Mouse (Mus musculus) heart, postnatal 0 days (tissue): Measurements from ENCODE around the gene Tmprss13. TPM values are rescaled to one million over a fixed set of nuclear protein-coding genes. Genes with fewer than 3 reads are reported as not detected.

Experiments used
- ATAC-seq: fragments of 200-750 bp; cut with Nextera tagmentation; 2 replicates; pipeline ENCODE4 v1.8.0; 2017; ENCODE audit warnings: low read depth, moderate number of reproducible peaks, moderate library complexity; ENCODE audit not compliant: insufficient read depth
- DNase-seq: peaks from one replicate; pipeline ENCODE4 v3.0.0-alpha.2; 2016; ENCODE audit warnings: low spot score
- H3K27ac ChIP-seq: fragments of 300-500 bp; sonication (generic); 2 replicates; pipeline ENCODE4 v1.5.1; 2014; ENCODE audit warnings: low read depth, mild to moderate bottlenecking
- H3K27me3 ChIP-seq: fragments of 300-500 bp; sonication (generic); 2 replicates; pipeline ENCODE4 v1.6.1; 2014; ENCODE audit warnings: low read length, mixed read lengths; ENCODE audit not compliant: control insufficient read depth, insufficient read depth
- H3K36me3 ChIP-seq: fragments of 300-500 bp; sonication (generic); replicated peaks from 2 replicates; pipeline ENCODE4 v1.6.1; 2014; ENCODE audit warnings: low read length, mixed read lengths; ENCODE audit not compliant: control insufficient read depth, insufficient read depth
- H3K4me1 ChIP-seq: fragments of 300-500 bp; sonication (generic); 2 replicates; pipeline ENCODE4 v1.6.1; 2014; ENCODE audit warnings: antibody characterized with exemption; ENCODE audit not compliant: control insufficient read depth, insufficient read depth
- H3K4me2 ChIP-seq: fragments of 300-500 bp; sonication (generic); 2 replicates; pipeline ENCODE4 v1.6.1; 2014; ENCODE audit warnings: low read depth, mild to moderate bottlenecking, low read length, moderate library complexity
- H3K4me3 ChIP-seq: fragments of 300-500 bp; sonication (generic); 2 replicates; pipeline ENCODE4 v1.5.1; 2014; ENCODE audit warnings: low read depth, low read length
- H3K9ac ChIP-seq: fragments of 300-500 bp; sonication (generic); replicated peaks from 2 replicates; pipeline ENCODE4 v1.6.1; 2014; ENCODE audit warnings: low read depth, low read length, mixed read lengths
- H3K9me3 ChIP-seq: fragments of 300-500 bp; sonication (generic); replicated peaks from 2 replicates; pipeline ENCODE4 v1.6.1; 2016; ENCODE audit warnings: low read length; ENCODE audit not compliant: control insufficient read depth
- CTCF ChIP-seq: IDR thresholded peaks from 2 replicates; pipeline ENCODE4 v1.5.1; 2016; ENCODE audit warnings: antibody characterized with exemption, control low read depth, low read depth
- EP300 ChIP-seq: IDR thresholded peaks from 2 replicates; pipeline ENCODE4 v1.6.1; 2016; ENCODE audit warnings: antibody characterized with exemption, low read depth
- whole genome bisulfite sequencing: fragments of 180-500 bp; shearing (Covaris S2); extraction: QIAGEN DNeasy Blood & Tissue Kit; methylation state at CpG from one replicate; pipeline ENCODE4 v1.1.7; 2014; 5-methylcytosine and 5-hydroxymethylcytosine counted together
- polyA plus RNA-seq: library from polyadenylated mRNA; unstranded; fragments of >200 nt; fragmentation: Nextera tagmentation; extraction: Ambion mirVana; gene quantifications from 2 replicates; pipeline ENCODE4 v1.2.1, GENCODE M21; 2015
- total RNA-seq: library from RNA; depleted of rRNA; stranded (reverse); fragments of >200 nt; gene quantifications from 2 replicates; pipeline ENCODE4 v1.2.3, GENCODE M21; 2014; ENCODE audit warnings: low replicate concordance

The Tmprss13 gene
- total and polyA plus RNA-seq, 2 experiments from 2014 or later, result 0.15 to 0.16 TPM

DNA sequence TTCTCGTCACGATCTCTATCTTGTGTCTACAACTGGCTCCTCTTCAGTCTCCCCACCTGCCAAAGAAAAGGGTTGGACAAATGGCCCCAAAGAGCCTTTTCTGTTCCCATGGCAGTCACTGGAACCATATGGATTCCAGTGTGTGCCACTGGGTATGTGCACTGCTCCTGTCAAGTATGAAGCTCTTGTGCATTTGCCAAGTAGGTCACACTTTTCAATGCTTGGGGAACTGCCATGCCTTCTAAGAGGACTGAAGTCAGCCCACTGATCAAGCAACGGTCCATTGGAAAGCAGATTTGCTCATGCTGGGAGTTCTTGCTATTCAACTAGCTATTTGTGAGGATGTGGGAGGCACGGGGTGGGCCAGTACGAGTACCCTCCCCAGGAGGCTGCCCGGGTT, 2.6 kb downstream of the Tmprss13 start:
- H3K4me2 ChIP-seq, result no peak overlapping the region
- no peaks in the 10 kb centered on the region for H3K36me3 ChIP-seq
- peaks cover 10% of the 10 kb centered on the region for H3K4me1 ChIP-seq
- TF ChIP-seq EP300 (no peak), CTCF (no peak)
- H3K27ac ChIP-seq, result no peak overlapping the region
- H3K4me3 ChIP-seq, result no peak overlapping the region
- WGBS, result 80% methylated on average over 6 of the region's 6 CpGs
- peaks cover 32% of the 10 kb centered on the region for H3K27me3 ChIP-seq
- ATAC-seq (no peak), DNase-seq (no peak)
- no peaks in the 10 kb centered on the region for H3K9me3 ChIP-seq
- no peak overlapping the region for H3K9ac ChIP-seq

DNA sequence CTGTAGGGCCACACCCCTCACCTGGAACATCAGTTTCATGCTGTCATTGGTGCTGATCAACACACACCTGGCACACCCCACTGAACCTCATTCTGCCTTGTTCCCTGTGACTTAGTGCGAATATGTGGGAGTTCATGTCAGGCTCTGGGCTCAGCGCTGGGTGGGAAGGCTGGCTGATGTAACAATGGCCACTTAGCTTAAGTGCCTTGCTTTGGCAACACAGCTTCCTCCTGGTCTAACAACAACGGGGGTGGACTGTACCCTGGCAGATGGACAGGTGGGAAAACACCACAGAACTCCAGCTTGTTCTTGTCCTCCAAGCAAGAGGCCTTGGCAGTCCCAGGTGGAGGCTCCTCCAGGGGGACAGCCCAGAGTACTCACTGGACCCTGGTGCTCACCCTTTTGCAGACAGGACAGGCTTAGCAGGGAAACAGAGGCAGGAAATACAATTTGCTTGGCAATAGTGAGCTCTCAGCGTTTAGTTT, 3.1 kb downstream of the Tmprss13 start:
- peaks cover 27% of the 10 kb centered on the region for H3K27me3 ChIP-seq
- no peak overlapping the region for H3K9ac ChIP-seq
- H3K4me3 ChIP-seq, result no peak overlapping the region
- DNase-seq (no peak), ATAC-seq (no peak)
- no peaks in the 10 kb centered on the region for H3K9me3 ChIP-seq
- 61% methylated on average over 4 of the region's 4 CpGs for WGBS
- no peaks in the 10 kb centered on the region for H3K36me3 ChIP-seq
- TF ChIP-seq CTCF, result no peak
- no peak for TF ChIP-seq EP300
- no peak overlapping the region for H3K4me2 ChIP-seq
- H3K4me1 ChIP-seq, result peaks cover 10% of the 10 kb centered on the region
- no peak overlapping the region for H3K27ac ChIP-seq

- H3K27ac ChIP-seq, result no peak overlapping the region
- WGBS, result 89% methylated on average over 9 of the region's 9 CpGs
- H3K9me3 ChIP-seq, result no peaks in the 10 kb centered on the region
- H3K36me3 ChIP-seq, result no peaks in the 10 kb centered on the region
- no peak for DNase-seq
- no peak overlapping the region for H3K4me2 ChIP-seq
- H3K4me1 ChIP-seq, result peaks cover 14% of the 10 kb centered on the region
- H3K4me3 ChIP-seq, result no peak overlapping the region
- no peak for TF ChIP-seq EP300
- TF ChIP-seq CTCF, result no peak
- no peak overlapping the region for H3K9ac ChIP-seq
- ATAC-seq, result no peak
- 0 out of 2 replicates have a peak, but pooled peaks cover 3% of the 10 kb centered on the region for H3K27me3 ChIP-seq
Measured at GRCm38 (mm10) chr9:45326390-45326789, 7.5 kb downstream of the Tmprss13 start.

DNA sequence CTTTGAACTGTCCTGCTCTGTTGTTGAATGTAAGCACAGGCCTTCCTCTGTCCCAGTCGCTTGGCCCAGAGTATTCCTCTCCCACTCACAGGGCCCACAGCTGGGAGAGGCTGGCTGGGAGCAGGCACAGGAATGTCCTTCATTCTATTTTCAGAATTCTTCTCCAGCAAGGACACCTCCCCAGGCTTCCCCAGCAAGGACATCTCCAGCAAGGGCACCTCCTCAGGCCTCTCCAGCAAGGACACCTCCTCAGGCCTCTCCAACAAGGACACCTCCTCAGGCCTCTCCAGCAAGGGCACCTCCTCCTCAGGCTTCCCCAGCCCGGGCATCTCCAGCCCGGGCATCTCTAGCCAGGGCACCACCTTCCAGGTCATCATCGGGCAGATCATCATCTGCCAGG, 9.4 kb downstream of the Tmprss13 start:
- DNase-seq, result no peak
- no peak; the same call in 1 of the 2 replicates for ATAC-seq
- Histone ChIP-seq H3K4me1 (peaks cover 14% of the 10 kb centered on the region), H3K9ac (no peak overlapping the region), H3K27me3 (0 out of 2 replicates have a peak, but pooled peaks cover 3% of the 10 kb centered on the region), H3K4me2 (no peak overlapping the region), H3K9me3 (no peaks in the 10 kb centered on the region), H3K4me3 (no peak overlapping the region), H3K27ac (no peak overlapping the region), H3K36me3 (no peaks in the 10 kb centered on the region)
- WGBS, result 76% methylated on average over 4 of the region's 4 CpGs
- TF ChIP-seq CTCF (no peak), EP300 (no peak)

DNA sequence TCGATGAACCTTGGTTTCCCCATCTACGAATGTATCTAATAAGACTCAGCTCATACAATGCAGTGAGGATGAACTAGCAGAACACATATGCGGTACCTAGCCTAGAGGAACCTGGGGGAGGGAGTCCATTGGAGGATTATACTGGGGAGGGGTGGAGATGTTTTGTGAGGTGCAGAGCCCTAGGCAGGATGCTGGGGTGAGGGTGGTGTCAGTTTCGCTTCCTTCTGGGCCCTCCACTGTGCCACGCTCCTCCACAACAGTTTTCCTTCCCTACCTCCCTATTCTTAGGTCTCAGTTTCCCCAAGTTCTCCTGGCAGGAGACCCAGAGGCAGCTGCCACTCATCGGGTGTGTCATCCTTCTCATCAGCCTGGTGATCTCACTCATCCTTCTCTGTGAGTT, 10.7 kb downstream of the Tmprss13 start:
- ATAC-seq (no peak), DNase-seq (no peak)
- Histone ChIP-seq H3K27me3 (0 out of 2 replicates have a peak, but pooled peaks cover 5% of the 10 kb centered on the region), H3K4me2 (no peak overlapping the region), H3K4me1 (peaks cover 14% of the 10 kb centered on the region), H3K36me3 (no peaks in the 10 kb centered on the region), H3K9ac (no peak overlapping the region), H3K27ac (no peak overlapping the region), H3K9me3 (no peaks in the 10 kb centered on the region), H3K4me3 (no peak overlapping the region)
- TF ChIP-seq CTCF (no peak), EP300 (no peak)
- WGBS, result 88% methylated on average over 6 of the region's 6 CpGs

- 66% methylated on average over 2 of the region's 2 CpGs for WGBS
- Histone ChIP-seq H3K27ac (no peak overlapping the region), H3K27me3 (0 out of 2 replicates have a peak, but pooled peaks cover 14% of the 10 kb centered on the region), H3K9me3 (no peaks in the 10 kb centered on the region), H3K4me3 (no peak overlapping the region), H3K9ac (no peak overlapping the region), H3K36me3 (no peaks in the 10 kb centered on the region), H3K4me2 (no peak overlapping the region), H3K4me1 (no peaks in the 10 kb centered on the region)
- no peak for TF ChIP-seq EP300
- TF ChIP-seq CTCF, result no peak
- ATAC-seq (no peak), DNase-seq (no peak)
Measured at GRCm38 (mm10) chr9:45337406-45337805, 18.5 kb downstream of the Tmprss13 start.
